Mouse (Mus musculus) hindbrain, embryonic 14.5 days (tissue): Measurements from ENCODE around the gene Rell1. TPM values are rescaled to one million over a fixed set of nuclear protein-coding genes. Genes with fewer than 3 reads are reported as not detected.

Experiments used
- ATAC-seq: fragments of 200-750 bp; cut with Nextera tagmentation; 2 replicates; pipeline ENCODE4 v1.8.0; 2017; ENCODE audit warnings: moderate number of reproducible peaks, mild to moderate bottlenecking, moderate TSS enrichment, moderate library complexity; ENCODE audit not compliant: low FRiP score
- DNase-seq: peaks from one replicate; pipeline ENCODE4 v3.0.0-alpha.2; 2015; ENCODE audit warnings: low spot score
- H3K27ac ChIP-seq: fragments of 300-500 bp; sonication (generic); 2 replicates; pipeline ENCODE4 v1.5.1; 2014; ENCODE audit warnings: mild to moderate bottlenecking, moderate library complexity
- H3K27me3 ChIP-seq: fragments of 300-500 bp; sonication (generic); 2 replicates; pipeline ENCODE4 v1.6.1; 2014; ENCODE audit warnings: mild to moderate bottlenecking, low read length, mixed read lengths; ENCODE audit not compliant: control insufficient read depth, insufficient read depth
- H3K36me3 ChIP-seq: fragments of 300-500 bp; sonication (generic); replicated peaks from 2 replicates; pipeline ENCODE4 v1.6.1; 2014; ENCODE audit not compliant: control insufficient read depth, insufficient read depth
- H3K4me1 ChIP-seq: fragments of 300-500 bp; sonication (generic); replicated peaks from 2 replicates; pipeline ENCODE4 v1.6.1; 2014; ENCODE audit warnings: antibody characterized with exemption, low read length, mixed read lengths; ENCODE audit not compliant: control insufficient read depth, insufficient read depth
- H3K4me2 ChIP-seq: fragments of 300-500 bp; sonication (generic); replicated peaks from 2 replicates; pipeline ENCODE4 v1.6.1; 2014; ENCODE audit warnings: mild to moderate bottlenecking, moderate library complexity
- H3K4me3 ChIP-seq: fragments of 300-500 bp; sonication (generic); replicated peaks from 2 replicates; pipeline ENCODE4 v1.5.1; 2014; ENCODE audit warnings: mild to moderate bottlenecking, low read length
- H3K9ac ChIP-seq: fragments of 300-500 bp; sonication (generic); 2 replicates; pipeline ENCODE4 v1.6.1; 2014
- H3K9me3 ChIP-seq: fragments of 300-500 bp; sonication (generic); 2 replicates; pipeline ENCODE4 v1.6.1; 2016; ENCODE audit warnings: low read length; ENCODE audit not compliant: control insufficient read depth
- WGBS: fragments of 180-500 bp; shearing (Covaris S2); extraction: QIAGEN DNeasy Blood & Tissue Kit; methylation state at CpG from one replicate; pipeline ENCODE4 v1.1.7; 2014; 5-methylcytosine and 5-hydroxymethylcytosine counted together
- polyA plus RNA-seq: library from polyadenylated mRNA; unstranded; fragments of >200 nt; fragmentation: Nextera tagmentation; extraction: Ambion mirVana; gene quantifications from 2 replicates; pipeline ENCODE4 v1.2.1, GENCODE M21; 2014

Rell1 gene
- polyA plus RNA-seq, 1 experiment from 2014 or later = 4.9 TPM

DNA sequence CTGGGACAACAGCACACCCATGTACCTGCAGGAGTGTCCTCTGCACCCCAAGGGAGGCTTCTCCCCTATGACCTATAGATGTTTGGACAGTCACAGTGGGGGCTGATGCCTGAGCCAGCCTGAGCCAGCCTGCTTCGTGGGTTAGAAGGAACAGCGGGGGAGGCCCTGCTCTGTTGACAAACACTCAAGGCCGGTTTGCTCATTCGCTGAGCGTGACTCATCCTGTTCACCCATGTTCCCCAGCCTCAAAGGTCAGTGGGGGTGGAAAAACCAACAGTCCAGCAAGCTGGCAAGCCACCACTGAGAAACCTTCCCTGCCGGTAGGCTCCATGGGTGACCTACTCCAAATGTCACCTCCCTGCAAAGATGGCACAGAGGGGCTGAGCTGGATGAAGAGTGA lies 32.0 kb downstream of the Rell1 start:
- H3K4me2 ChIP-seq = no peak overlapping the region
- 57% methylated on average over 6 of the region's 6 CpGs for WGBS
- DNase-seq (no peak), ATAC-seq (no peak)
- no peaks in the 10 kb centered on the region for H3K27me3 ChIP-seq
- H3K4me3 ChIP-seq = no peak overlapping the region
- H3K4me1 ChIP-seq = no peaks in the 10 kb centered on the region; the same call in 1 of the 2 replicates
- no peak overlapping the region for H3K9ac ChIP-seq
- H3K9me3 ChIP-seq = no peaks in the 10 kb centered on the region
- no peak overlapping the region for H3K27ac ChIP-seq
- no peaks in the 10 kb centered on the region for H3K36me3 ChIP-seq

DNA sequence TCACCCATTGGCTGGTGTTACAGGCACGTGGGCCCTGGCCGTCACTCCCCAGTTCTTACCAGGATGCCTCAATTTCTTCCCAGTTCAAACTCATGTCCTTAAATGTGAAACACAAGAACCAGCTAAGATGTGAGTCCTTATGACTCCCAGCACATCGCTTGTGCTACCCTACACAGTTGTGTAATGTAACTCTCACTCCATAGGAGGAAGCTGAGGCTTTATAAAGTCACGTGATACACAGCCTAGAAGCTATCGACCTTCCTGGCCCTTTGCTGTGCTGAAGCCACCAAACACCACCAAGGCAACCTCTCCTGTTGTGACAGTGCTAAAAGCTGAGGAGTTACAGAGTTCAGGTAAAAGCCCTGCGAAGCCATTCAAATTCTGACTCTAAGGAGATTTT lies 33.1 kb downstream of the Rell1 start:
- H3K4me1 ChIP-seq = no peaks in the 10 kb centered on the region; the same call in 1 of the 2 replicates
- no peak overlapping the region for H3K4me2 ChIP-seq
- DNase-seq = no peak
- no peaks in the 10 kb centered on the region for H3K27me3 ChIP-seq
- no peak overlapping the region for H3K4me3 ChIP-seq
- no peaks in the 10 kb centered on the region for H3K36me3 ChIP-seq
- no peak for ATAC-seq
- no peaks in the 10 kb centered on the region for H3K9me3 ChIP-seq
- 94% methylated on average over 6 of the region's 6 CpGs for WGBS
- no peak overlapping the region for H3K27ac ChIP-seq
- H3K9ac ChIP-seq = no peak overlapping the region

DNA sequence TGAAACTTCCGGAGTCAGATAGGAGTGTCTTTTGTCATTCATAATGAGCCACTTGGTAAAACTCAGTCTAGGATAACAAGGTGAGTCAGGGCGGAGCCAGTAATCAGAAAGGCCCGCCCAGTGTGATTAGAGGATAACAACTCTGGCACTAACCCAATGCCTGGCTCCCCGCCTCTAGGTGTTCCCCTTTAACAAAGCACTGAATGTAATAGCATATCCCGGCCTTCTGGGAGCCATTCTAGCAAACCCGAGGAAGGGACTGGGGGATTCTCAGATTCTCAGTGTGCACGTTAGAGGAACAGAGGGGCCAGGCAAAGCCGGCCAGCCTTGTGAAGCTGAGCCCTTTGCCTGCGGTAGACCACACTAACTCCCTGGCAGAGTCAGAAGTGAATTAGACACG lies 35.9 kb downstream of the Rell1 start:
- no peak for DNase-seq
- Histone ChIP-seq H3K9ac (no peak overlapping the region), H3K27me3 (no peaks in the 10 kb centered on the region), H3K4me2 (no peak overlapping the region), H3K9me3 (no peaks in the 10 kb centered on the region), H3K36me3 (0 out of 2 replicates have a peak, but pooled peaks cover 6% of the 10 kb centered on the region), H3K4me3 (no peak overlapping the region), H3K27ac (no peak overlapping the region), H3K4me1 (no peaks in the 10 kb centered on the region; the same call in 1 of the 2 replicates)
- no peak for ATAC-seq
- WGBS = 55% methylated on average over 10 of the region's 10 CpGs

DNA sequence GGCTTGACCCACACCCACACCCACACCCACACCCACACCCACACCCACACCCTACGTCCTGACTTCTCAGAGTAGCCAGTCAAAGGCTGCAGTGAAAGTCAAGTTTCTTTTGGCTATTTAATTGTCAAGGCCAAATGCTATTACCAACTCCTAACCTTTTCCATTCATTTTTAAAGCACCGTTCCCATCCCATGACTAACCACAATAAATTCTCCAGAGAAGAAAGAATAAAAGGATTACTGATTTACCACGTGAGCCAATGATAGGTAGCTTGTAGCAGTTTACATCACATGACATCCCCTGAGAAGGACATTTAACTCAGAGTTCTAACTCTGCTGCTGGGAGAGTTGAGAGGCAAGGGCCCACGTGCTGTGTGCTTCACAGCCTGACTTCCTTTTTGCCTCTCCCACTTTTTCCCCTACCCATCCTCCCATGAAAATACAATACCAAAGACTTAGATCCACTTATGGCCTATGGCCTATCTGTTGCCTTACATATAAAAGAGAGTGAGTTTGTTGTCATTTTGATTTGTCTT lies 37.8 kb downstream of the Rell1 start:
- 0 out of 2 replicates have a peak, but pooled peaks cover 6% of the 10 kb centered on the region for H3K36me3 ChIP-seq
- H3K4me3 ChIP-seq = no peak overlapping the region
- H3K4me2 ChIP-seq = no peak overlapping the region
- 70% methylated on average over 4 of the region's 4 CpGs for WGBS
- no peaks in the 10 kb centered on the region; the same call in 1 of the 2 replicates for H3K4me1 ChIP-seq
- no peak overlapping the region for H3K9ac ChIP-seq
- no peaks in the 10 kb centered on the region for H3K27me3 ChIP-seq
- no peak for DNase-seq
- no peaks in the 10 kb centered on the region for H3K9me3 ChIP-seq
- no peak overlapping the region for H3K27ac ChIP-seq
- ATAC-seq = no peak

DNA sequence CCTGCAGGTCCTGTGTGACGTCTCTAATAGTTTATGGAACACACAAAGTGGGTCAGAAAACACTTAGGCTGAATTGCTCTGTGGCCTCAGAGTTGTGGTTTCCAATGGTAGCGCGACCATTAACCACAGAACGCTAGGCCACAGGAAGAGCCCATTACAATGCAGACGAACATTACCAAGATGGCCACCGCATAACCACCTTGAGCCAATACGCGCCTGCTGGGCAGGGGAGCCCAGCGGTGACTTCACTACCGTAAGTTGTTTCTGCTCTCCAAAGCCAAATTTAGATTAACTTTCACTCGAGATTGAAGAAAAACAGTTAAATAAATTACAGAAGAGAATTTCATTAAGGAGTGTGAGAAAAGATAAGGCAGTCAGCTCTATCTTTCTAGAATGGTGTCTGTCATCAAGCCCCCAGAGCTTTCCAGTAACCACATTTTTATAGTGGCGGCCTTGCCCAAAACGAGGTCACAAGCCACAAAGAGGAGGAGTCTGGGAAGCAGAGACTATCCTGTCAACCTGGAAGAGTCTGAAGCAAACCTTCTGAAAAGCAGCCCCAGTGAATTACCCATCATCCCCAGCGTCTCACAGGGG lies 43.6 kb downstream of the Rell1 start:
- no peak overlapping the region for H3K27ac ChIP-seq
- DNase-seq = no peak
- no peaks in the 10 kb centered on the region for H3K4me1 ChIP-seq
- H3K4me2 ChIP-seq = no peak overlapping the region
- no peak overlapping the region for H3K4me3 ChIP-seq
- WGBS = 91% methylated on average over 14 of the region's 14 CpGs
- H3K36me3 ChIP-seq = 0 out of 2 replicates have a peak, but pooled peaks cover 6% of the 10 kb centered on the region
- no peak for ATAC-seq
- no peak overlapping the region for H3K9ac ChIP-seq
- H3K27me3 ChIP-seq = no peaks in the 10 kb centered on the region
- H3K9me3 ChIP-seq = no peaks in the 10 kb centered on the region

DNA sequence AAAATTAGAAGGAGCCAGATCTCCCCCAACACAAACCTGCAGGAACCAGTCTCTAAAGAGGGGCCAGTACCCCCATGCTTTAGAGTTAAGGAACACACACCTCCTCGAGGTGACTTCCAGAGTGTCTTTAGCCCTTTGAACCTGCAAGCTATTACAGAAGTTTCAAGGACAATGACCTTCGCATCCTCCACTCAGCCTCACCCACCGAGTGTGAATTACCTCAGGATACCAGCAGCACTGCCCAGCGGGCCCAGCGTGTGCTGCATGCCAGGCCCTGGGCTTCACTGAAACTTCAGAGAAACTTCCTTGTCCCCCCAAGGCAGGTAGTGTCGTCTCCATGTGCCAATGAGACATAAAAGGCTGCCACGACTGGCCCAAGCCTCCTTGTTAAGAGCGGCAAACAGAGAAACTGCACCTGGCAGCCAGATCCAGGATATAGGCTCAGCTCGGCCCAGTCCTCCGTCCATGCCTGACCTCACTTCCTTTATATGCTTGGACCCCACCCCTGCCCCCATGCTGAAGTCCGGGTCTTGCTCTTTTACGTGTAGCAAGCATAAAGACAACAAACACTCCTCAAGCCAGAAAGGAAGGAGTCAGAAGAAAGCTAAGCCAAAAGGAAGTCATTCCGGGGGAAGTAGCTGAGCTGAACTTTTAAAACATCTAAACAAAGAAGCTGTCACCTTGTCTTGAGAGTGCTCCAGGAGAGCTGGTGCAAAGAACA lies 45.2 kb downstream of the Rell1 start:
- 88% methylated on average over 13 of the region's 13 CpGs for WGBS
- DNase-seq (no peak), ATAC-seq (no peak)
- no peak overlapping the region for H3K27ac ChIP-seq
- H3K4me3 ChIP-seq = no peak overlapping the region
- no peak overlapping the region for H3K4me2 ChIP-seq
- H3K4me1 ChIP-seq = no peaks in the 10 kb centered on the region
- no peak overlapping the region for H3K9ac ChIP-seq
- H3K36me3 ChIP-seq = no peaks in the 10 kb centered on the region
- H3K27me3 ChIP-seq = no peaks in the 10 kb centered on the region
- H3K9me3 ChIP-seq = no peaks in the 10 kb centered on the region

DNA sequence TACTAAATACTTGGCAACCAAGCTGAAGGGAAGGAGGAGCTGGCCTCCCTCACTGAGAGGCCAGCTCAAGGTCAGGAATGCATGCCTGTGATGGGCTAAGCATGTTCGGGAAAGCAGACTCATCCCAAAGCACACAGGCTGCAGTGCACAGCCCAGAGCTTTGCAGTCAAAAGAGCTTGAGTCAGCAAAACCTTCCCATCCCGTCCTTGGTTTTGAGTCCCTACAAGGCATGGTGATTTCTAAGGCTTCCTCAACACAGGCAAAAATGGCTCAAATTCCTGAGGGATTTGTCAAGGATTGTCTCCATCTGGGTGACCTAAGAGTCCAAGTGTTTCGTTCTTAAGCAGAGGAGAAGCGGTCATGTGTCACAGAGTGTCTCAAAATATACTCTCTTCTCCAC lies 50.5 kb downstream of the Rell1 start:
- Histone ChIP-seq H3K4me2 (no peak overlapping the region), H3K27ac (no peak overlapping the region), H3K9me3 (no peaks in the 10 kb centered on the region), H3K4me3 (no peak overlapping the region), H3K4me1 (no peaks in the 10 kb centered on the region), H3K36me3 (no peaks in the 10 kb centered on the region), H3K9ac (no peak overlapping the region), H3K27me3 (no peaks in the 10 kb centered on the region)
- WGBS = 79% methylated on average over 4 of the region's 4 CpGs
- DNase-seq (no peak), ATAC-seq (no peak)

DNA sequence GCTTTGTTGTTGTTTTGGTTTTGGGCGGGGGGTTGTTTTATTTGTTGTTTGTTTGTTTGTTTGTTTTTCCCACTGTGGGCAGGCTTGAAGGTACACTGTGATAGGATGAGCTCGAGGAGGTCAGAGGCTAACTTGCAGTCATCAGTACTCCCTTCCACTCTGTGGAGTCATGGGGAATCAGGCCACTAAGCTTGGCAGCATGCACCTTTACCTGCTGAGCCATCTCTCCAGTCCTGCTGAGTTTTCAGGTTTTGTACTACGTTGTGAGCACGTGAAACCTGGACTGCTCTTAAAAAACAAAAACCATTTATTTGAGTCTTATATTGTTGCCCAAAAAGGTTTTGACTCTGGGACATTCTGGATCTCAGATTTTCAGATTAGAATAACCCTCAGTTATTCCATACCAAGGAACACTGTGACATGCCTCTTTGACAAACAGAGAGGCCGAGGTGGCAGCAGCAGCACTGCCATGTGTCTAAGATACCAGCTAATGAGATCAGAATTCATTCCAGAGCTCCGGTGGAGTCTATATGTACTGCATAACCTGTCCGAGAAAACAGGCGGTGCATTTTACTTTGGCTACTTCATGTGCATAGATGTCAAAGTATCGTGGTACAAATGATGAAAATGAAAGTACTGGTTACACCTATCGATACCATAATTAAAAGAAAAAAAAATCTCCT lies 52.1 kb downstream of the Rell1 start:
- H3K27ac ChIP-seq = no peak overlapping the region
- WGBS = 91% methylated on average over 10 of the region's 10 CpGs
- no peaks in the 10 kb centered on the region for H3K4me1 ChIP-seq
- no peaks in the 10 kb centered on the region for H3K9me3 ChIP-seq
- no peak overlapping the region for H3K4me3 ChIP-seq
- no peak overlapping the region for H3K4me2 ChIP-seq
- H3K27me3 ChIP-seq = no peaks in the 10 kb centered on the region
- DNase-seq (no peak), ATAC-seq (no peak)
- no peaks in the 10 kb centered on the region for H3K36me3 ChIP-seq
- H3K9ac ChIP-seq = no peak overlapping the region

DNA sequence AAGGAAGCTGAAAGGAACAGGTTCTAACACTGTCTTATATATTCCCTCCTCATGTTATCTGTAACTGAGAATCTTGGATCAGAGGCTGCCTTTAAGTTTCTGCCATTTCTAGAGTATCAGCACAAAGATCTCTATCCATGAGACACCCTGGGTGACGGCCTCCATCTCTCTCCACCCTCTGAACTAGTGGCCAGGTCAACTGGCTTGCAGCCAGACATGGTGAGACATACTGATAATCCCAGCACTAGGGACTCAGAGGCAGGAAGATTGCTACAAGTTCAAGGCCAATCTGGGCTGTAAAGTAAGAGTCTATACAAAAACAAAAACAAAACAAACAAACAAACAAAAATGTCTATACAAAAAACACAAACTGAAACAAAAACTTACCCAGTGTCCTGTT lies 53.8 kb downstream of the Rell1 start:
- 71% methylated on average over 1 of the region's 1 CpGs for WGBS
- no peak overlapping the region for H3K4me2 ChIP-seq
- H3K9ac ChIP-seq = no peak overlapping the region
- no peak overlapping the region for H3K27ac ChIP-seq
- DNase-seq = no peak
- H3K4me1 ChIP-seq = no peaks in the 10 kb centered on the region
- no peak overlapping the region for H3K4me3 ChIP-seq
- no peak for ATAC-seq
- no peaks in the 10 kb centered on the region for H3K36me3 ChIP-seq
- no peaks in the 10 kb centered on the region for H3K9me3 ChIP-seq
- no peaks in the 10 kb centered on the region for H3K27me3 ChIP-seq
